In the genomic region with DNA sequence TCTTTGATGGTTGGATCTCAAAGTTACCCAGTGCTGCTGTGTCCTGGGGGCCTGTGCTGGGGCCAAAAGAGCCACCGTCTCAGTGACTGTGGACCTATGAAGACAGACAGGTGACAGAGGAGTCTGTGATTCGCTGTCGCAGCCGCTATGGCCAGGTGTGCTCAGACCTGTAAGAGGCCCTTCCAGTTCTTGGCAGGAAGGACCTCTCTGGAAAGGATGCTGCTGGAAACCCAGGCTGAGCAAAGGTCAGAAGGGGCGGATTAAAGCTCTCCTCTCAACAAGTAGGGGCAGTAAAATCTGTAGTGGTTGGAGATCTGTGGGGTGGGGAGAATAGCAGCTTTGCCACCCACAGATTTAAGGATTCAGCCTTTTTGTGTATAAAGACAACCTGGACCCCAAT, we compare ENCODE assay signal across 7 mouse cellular contexts. TPM values are rescaled to one million over a fixed set of nuclear protein-coding genes. Genes with fewer than 3 reads are reported as not detected.
DNase-seq lines count a peak whose midpoint lies in the region; ATAC-seq and TF ChIP-seq lines count a peak whose summit lies in the region.

No protein-coding gene starts in this region.

- WGBS in neural tube, embryonic 11.5 days = 40% methylated on average over 5 of the region's 5 CpGs
- 66% methylated on average over 5 of the region's 5 CpGs for WGBS in forebrain, postnatal 0 days
- whole genome bisulfite sequencing in midbrain, embryonic 10.5 days = 35% methylated on average over 5 of the region's 5 CpGs

- no peak for ATAC-seq in neural tube, embryonic 11.5 days (ENCODE audit: insufficient read depth, low FRiP score, low TSS enrichment)
- no peak for ATAC-seq in forebrain, postnatal 0 days
- no peak for ATAC-seq in granulocyte monocyte progenitor cell, adult 5-6 weeks (replicated peaks; ENCODE audit: poor library complexity, severe bottlenecking)

- peaks cover 45% of the 10 kb centered on the region for H3K4me1 ChIP-seq in neural tube, embryonic 11.5 days (ENCODE audit: control insufficient read depth, insufficient read depth, low read length)
- peaks cover 24% of the 10 kb centered on the region for H3K4me1 ChIP-seq in forebrain, postnatal 0 days (ENCODE audit: insufficient read depth)
- H3K4me1 ChIP-seq in midbrain, embryonic 10.5 days = peaks cover 82% of the 10 kb centered on the region

- peak overlapping the region; percentile 73 for H3K9ac ChIP-seq in neural tube, embryonic 11.5 days (ENCODE audit: low read length)
- peak overlapping the region; percentile 68 for H3K9ac ChIP-seq in forebrain, postnatal 0 days

- peak overlapping the region; percentile 64 for H3K4me2 ChIP-seq in neural tube, embryonic 11.5 days (ENCODE audit: low read depth)
- peak overlapping the region; percentile 69 for H3K4me2 ChIP-seq in forebrain, postnatal 0 days (ENCODE audit: low read depth)

- no peak overlapping the region; the same call in 1 of the 2 replicates for H3K4me3 ChIP-seq in neural tube, embryonic 11.5 days (ENCODE audit: low read depth, low read length)
- no peak overlapping the region for H3K4me3 ChIP-seq in forebrain, postnatal 0 days (ENCODE audit: low read depth, low read length)
- peak overlapping the region; percentile 54; the same call in 1 of the 2 replicates for H3K4me3 ChIP-seq in midbrain, embryonic 10.5 days

- H3K36me3 ChIP-seq in neural tube, embryonic 11.5 days (ENCODE audit: control insufficient read depth, insufficient read depth, low read length) = no peaks in the 10 kb centered on the region
- H3K36me3 ChIP-seq in forebrain, postnatal 0 days (ENCODE audit: insufficient read depth) = no peaks in the 10 kb centered on the region
- H3K36me3 ChIP-seq in midbrain, embryonic 10.5 days = no peaks in the 10 kb centered on the region

- H3K27me3 ChIP-seq in neural tube, embryonic 11.5 days (ENCODE audit: control insufficient read depth, insufficient read depth, low read length) = 0 out of 2 replicates have a peak, but pooled peaks cover 5% of the 10 kb centered on the region
- H3K27me3 ChIP-seq in forebrain, postnatal 0 days (ENCODE audit: insufficient read depth, low read length) = no peaks in the 10 kb centered on the region
- peaks cover 82% of the 10 kb centered on the region for H3K27me3 ChIP-seq in midbrain, embryonic 10.5 days (ENCODE audit: low read depth, poor library complexity, severe bottlenecking)

- H3K9me3 ChIP-seq in neural tube, embryonic 11.5 days (ENCODE audit: control insufficient read depth, low read length) = no peaks in the 10 kb centered on the region
- no peaks in the 10 kb centered on the region for H3K9me3 ChIP-seq in forebrain, postnatal 0 days (ENCODE audit: low read length)
- no peaks in the 10 kb centered on the region for H3K9me3 ChIP-seq in midbrain, embryonic 10.5 days (replicated peaks)

- DNase-seq in neural tube, embryonic 11.5 days (ENCODE audit: low spot score) = no peak
- no peak for DNase-seq in neural tube, embryonic 10.5 days (ENCODE audit: extremely low spot score, low spot score)
- DNase-seq in forebrain, postnatal 0 days = no peak
- DNase-seq in midbrain, embryonic 10.5 days (ENCODE audit: low spot score) = no peak
- DNase-seq in ovary, adult 18-20 months (ENCODE audit: low spot score) = no peak
- DNase-seq in cerebellum, adult 9-11 months = no peak

- no peak for TF ChIP-seq CTCF in forebrain, postnatal 0 days (IDR thresholded peaks at IDR 0.05; ENCODE audit: low read depth)

- H3K27ac ChIP-seq in neural tube, embryonic 11.5 days (ENCODE audit: low read depth, low read length) = peak overlapping the region; percentile 65; the same call in 1 of the 2 replicates
- H3K27ac ChIP-seq in forebrain, postnatal 0 days (ENCODE audit: low read depth, low read length) = no peak overlapping the region
- peak overlapping the region; percentile 91 for H3K27ac ChIP-seq in midbrain, embryonic 10.5 days (replicated peaks)

RNA-seq across cellular contexts. Expression of a gene that starts 7.7 kb away (rescaled TPM):
- 228 and 261 TPM in 2 replicates for polyA plus RNA-seq in neural tube, embryonic 11.5 days (2014; fragmentation: Nextera tagmentation; extraction: Ambion mirVana)
- 113 and 132 TPM in 2 replicates for total RNA-seq in forebrain, postnatal 0 days (2014; rRNA removed)
- polyA plus RNA-seq in forebrain, postnatal 0 days (2015; fragmentation: Nextera tagmentation; extraction: Ambion mirVana) = 95.2 and 123 TPM in 2 replicates
- 171 and 214 TPM in 2 replicates for polyA plus RNA-seq in midbrain, embryonic 10.5 days (2016; fragmentation: Nextera tagmentation; extraction: Ambion mirVana)
- 3.6 and 4.5 TPM in 2 replicates for total RNA-seq in granulocyte monocyte progenitor cell, adult 5-6 weeks (2014; fragmentation: Nextera tagmentation)
- total RNA-seq in granulocyte monocyte progenitor cell, adult 5-6 weeks (2017) = 0.39 and 0.82 TPM in 2 replicates
